Mouse (Mus musculus) CH12.LX (cell line): ENCODE measurements at regions not wholly inside any gene's neighbourhood (a gene's known extent, or its start where the extent isn't known, plus 50 kb on each side); places are given as distances from the start of the nearest gene placed in this dataset.

Source experiments
- DNase-seq: peaks from one replicate; pipeline ENCODE4 v3.0.0-alpha.2; 2013; ENCODE audit errors: extremely low read depth
- H3K27ac ChIP-seq: 2 replicates; pipeline ENCODE4 v1.5.1; 2012; ENCODE audit warnings: low read depth, mild to moderate bottlenecking, control low read depth, moderate library complexity; ENCODE audit not compliant: insufficient read depth
- H3K27me3 ChIP-seq: replicated peaks from 2 replicates; pipeline ENCODE3; 2012; ENCODE audit warnings: inconsistent platforms
- H3K36me3 ChIP-seq, 2 experiments: replicated peaks in 1 of 2; 2 replicates each; pipeline versions ENCODE3 to v1.6.1; 2012; ENCODE audit warnings: inconsistent platforms in 1 of 2, low read length in 1 of 2, mild to moderate bottlenecking in 1 of 2, mixed read lengths in 1 of 2, moderate library complexity in 1 of 2; ENCODE audit not compliant: control insufficient read depth in 1 of 2, insufficient read depth in 1 of 2
- H3K4me1 ChIP-seq, 2 experiments: 2 replicates each; pipeline ENCODE4 v1.6.1; 2012; ENCODE audit warnings: inconsistent platforms in 1 of 2, moderate library complexity in 1 of 2; ENCODE audit not compliant: insufficient read depth in 2 of 2, control insufficient read depth in 1 of 2
- H3K4me2 ChIP-seq: 2 replicates; pipeline ENCODE4 v1.6.1; 2012; ENCODE audit warnings: low read depth, mild to moderate bottlenecking, control low read depth; ENCODE audit not compliant: poor library complexity, insufficient read depth, severe bottlenecking
- H3K4me3 ChIP-seq, 3 experiments: fragments of 150-350 bp in 1 of 3; sonication (generic) in 1 of 3; replicated peaks in 1 of 3; 2 replicates each; pipeline versions ENCODE3 to v1.5.1; 2011 to 2012; ENCODE audit warnings: low read depth in 2 of 3, low read length in 2 of 3, mild to moderate bottlenecking in 2 of 3, moderate library complexity in 2 of 3, control low read depth in 1 of 3, improper control_type of control experiment in 1 of 3, inconsistent platforms in 1 of 3, mixed read lengths in 1 of 3; ENCODE audit not compliant: poor library complexity in 1 of 3
- H3K79me2 ChIP-seq: replicated peaks from 2 replicates; pipeline ENCODE4 v1.6.1; 2012; ENCODE audit warnings: mild to moderate bottlenecking, moderate library complexity; ENCODE audit not compliant: control insufficient read depth, poor library complexity, insufficient read depth, severe bottlenecking; ENCODE audit errors: extremely low read depth
- H3K9ac ChIP-seq: 2 replicates; pipeline ENCODE4 v1.6.1; 2012; ENCODE audit warnings: low read depth, mild to moderate bottlenecking, control low read depth, moderate library complexity; ENCODE audit not compliant: insufficient read depth
- H3K9me3 ChIP-seq: replicated peaks from 2 replicates; pipeline ENCODE3; 2012; ENCODE audit warnings: low read length, inconsistent platforms, mixed read lengths
- CTCF ChIP-seq, 2 experiments: IDR thresholded peaks in 1 of 2; conservative IDR thresholded peaks in 1 of 2; 2 replicates each; pipeline ENCODE4 v1.5.1; 2011 to 2012; ENCODE audit warnings: low read depth in 2 of 2, low read length in 2 of 2, improper control_type of control experiment in 1 of 2, inconsistent platforms in 1 of 2, mild to moderate bottlenecking in 1 of 2, moderate library complexity in 1 of 2
- E2F4 ChIP-seq: IDR thresholded peaks from 2 replicates; pipeline ENCODE4 v1.6.1; 2011; ENCODE audit warnings: low read depth, low read length, improper control_type of control experiment; ENCODE audit not compliant: insufficient replicate concordance
- EP300 ChIP-seq: IDR thresholded peaks from 2 replicates; pipeline ENCODE4 v1.6.1; 2011; ENCODE audit warnings: low read length, improper control_type of control experiment
- GABPA ChIP-seq: IDR thresholded peaks from 2 replicates; pipeline ENCODE4 v1.6.1; 2012; ENCODE audit warnings: low read depth, low read length, improper control_type of control experiment, inconsistent platforms; ENCODE audit not compliant: insufficient replicate concordance
- HCFC1 ChIP-seq: IDR thresholded peaks from 2 replicates; pipeline ENCODE4 v1.6.1; 2012; ENCODE audit warnings: low read depth, mild to moderate bottlenecking, inconsistent platforms, low read length, improper control_type of control experiment
- JUND ChIP-seq: conservative IDR thresholded peaks from 2 replicates; pipeline ENCODE4 v1.6.1; 2011; ENCODE audit warnings: low read depth, low read length, improper control_type of control experiment
- MAZ ChIP-seq: IDR thresholded peaks from 2 replicates; pipeline ENCODE4 v1.6.1; 2012; ENCODE audit warnings: low read depth, mild to moderate bottlenecking, inconsistent platforms, low read length, improper control_type of control experiment, moderate library complexity
- MYC ChIP-seq: IDR thresholded peaks from 2 replicates; pipeline ENCODE4 v1.6.1; 2011; ENCODE audit warnings: low read depth, mild to moderate bottlenecking, improper control_type of control experiment, low read length
- NELFE ChIP-seq: IDR thresholded peaks from 2 replicates; pipeline ENCODE4 v1.6.1; 2011; ENCODE audit warnings: low read depth, low read length, improper control_type of control experiment
- NRF1 ChIP-seq: IDR thresholded peaks from 2 replicates; pipeline ENCODE4 v1.6.1; 2014; ENCODE audit warnings: low read depth, mild to moderate bottlenecking, inconsistent platforms, low read length, improper control_type of control experiment, moderate library complexity
- POLR2AphosphoS2 ChIP-seq: IDR thresholded peaks from 2 replicates; pipeline ENCODE4 v1.6.1; 2011; ENCODE audit warnings: low read depth, low read length, improper control_type of control experiment
- RAD21 ChIP-seq: IDR thresholded peaks from 2 replicates; pipeline ENCODE4 v1.6.1; 2011; ENCODE audit warnings: low read depth, mild to moderate bottlenecking, low read length, improper control_type of control experiment, moderate library complexity
- SMC3 ChIP-seq: IDR thresholded peaks from 2 replicates; pipeline ENCODE4 v1.6.1; 2011; ENCODE audit warnings: low read depth, low read length, improper control_type of control experiment
- TCF12 ChIP-seq: IDR thresholded peaks from 2 replicates; pipeline ENCODE4 v1.6.1; 2014; ENCODE audit warnings: low read depth, mild to moderate bottlenecking, inconsistent platforms, low read length, improper control_type of control experiment
- UBTF ChIP-seq: IDR thresholded peaks from 2 replicates; pipeline ENCODE4 v1.6.1; 2012; ENCODE audit warnings: low read depth, mild to moderate bottlenecking, inconsistent platforms, low read length, improper control_type of control experiment, moderate library complexity
- USF1 ChIP-seq: IDR thresholded peaks from 2 replicates; pipeline ENCODE4 v1.6.1; 2014; ENCODE audit warnings: low read depth, mild to moderate bottlenecking, inconsistent platforms, low read length, improper control_type of control experiment
- dilution Hi-C: fragments of 300-500 bp; cut with MboI; formaldehyde crosslinking; loops from 2 replicates; pipeline ENCODE4 v1.14.3; 2020; ENCODE audit warnings: low sequenced_read_pairs; ENCODE audit not compliant: extremely low pct_unique_long_range_greater_than_20kb, extremely low pct_ligation_motif_present
- in situ Hi-C: fragments of 300-500 bp; cut with MboI; formaldehyde crosslinking; loops from 3 replicates; pipeline ENCODE4 v1.14.3; 2019; ENCODE audit warnings: low sequenced_read_pairs, low pct_ligation_motif_present, low pct_unique_long_range_greater_than_20kb, mixed read lengths

DNA sequence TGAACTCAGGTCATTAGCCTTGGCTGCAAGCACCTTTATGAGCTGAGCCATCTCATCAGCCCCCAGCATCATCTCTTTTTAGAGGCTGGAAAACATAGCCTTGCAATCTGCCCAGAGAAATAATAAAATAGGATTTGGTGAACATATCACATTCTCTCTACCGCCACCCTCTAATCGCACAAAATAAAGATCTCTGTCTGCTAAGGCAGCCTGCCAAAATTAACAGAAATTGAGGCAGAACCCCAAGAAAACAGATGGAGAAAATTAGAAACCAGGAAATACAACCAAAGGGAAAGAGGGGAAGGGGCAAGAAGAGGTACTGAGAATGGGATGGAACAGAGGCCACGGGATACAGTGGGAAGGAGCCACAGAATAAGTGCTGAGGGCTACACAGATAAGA lies 176.8 kb upstream of the Csf3r start:
- TF ChIP-seq E2F4: no peak
- no peak for TF ChIP-seq POLR2AphosphoS2
- TF ChIP-seq JUND: no peak
- TF ChIP-seq GABPA: no peak
- no peak for TF ChIP-seq MYC
- no peak for TF ChIP-seq EP300
- TF ChIP-seq NELFE: no peak
- no peak for TF ChIP-seq MAZ
- no peak for TF ChIP-seq NRF1
- TF ChIP-seq HCFC1: no peak
- no peak for TF ChIP-seq UBTF
- TF ChIP-seq TCF12: no peak
- no peaks in the 10 kb centered on the region for H3K9me3 ChIP-seq
- H3K4me1 ChIP-seq: 0 out of 4 replicates have a peak, but pooled peaks cover 0 to 4% of the 10 kb centered on the region in 2 experiments
- dilution Hi-C loops: no loop called here
- no peak overlapping the region for H3K27ac ChIP-seq
- peaks cover 80% of the 10 kb centered on the region for H3K27me3 ChIP-seq
- in situ Hi-C loops: no loop called here
- DNase-seq: no peak
- no peak overlapping the region for H3K9ac ChIP-seq
- no peaks in the 10 kb centered on the region for H3K36me3 ChIP-seq
- no peak overlapping the region for H3K4me3 ChIP-seq
- H3K79me2 ChIP-seq: no peaks in the 10 kb centered on the region
- H3K4me2 ChIP-seq: no peak overlapping the region

DNA sequence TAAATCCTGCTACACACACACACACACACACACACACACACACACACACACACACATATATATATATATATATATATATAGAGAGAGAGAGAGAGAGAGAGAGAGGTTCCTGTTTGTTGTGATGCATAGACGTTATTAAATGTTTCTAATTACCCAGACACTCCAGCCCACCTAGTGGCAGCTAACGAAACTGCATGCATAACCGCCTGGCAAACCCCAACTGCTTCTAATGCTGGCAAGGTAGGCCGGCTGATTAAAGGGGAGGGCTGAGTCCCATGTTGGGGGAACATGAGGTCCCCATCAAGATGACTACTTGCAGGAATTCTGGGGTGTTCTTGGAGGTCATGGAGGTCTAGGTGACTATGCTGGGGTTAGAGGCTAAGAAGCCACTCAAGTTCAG lies 174.1 kb upstream of the Csf3r start:
- peak; percentile 37 to 59; a peak in 3 of 4 replicates for TF ChIP-seq CTCF (conservative IDR thresholded peaks at IDR 0.05 in 1 of 2, IDR thresholded peaks at IDR 0.05 in 1 of 2; ENCODE audit: low read depth in 2 of 2, low read length in 2 of 2)
- no peak for TF ChIP-seq USF1
- peak; percentile 42 for TF ChIP-seq RAD21
- peak; percentile 21; the same call in 1 of the 2 replicates for TF ChIP-seq SMC3
- 0 out of 4 replicates have a peak, but pooled peaks cover 0 to 6% of the 10 kb centered on the region in 2 experiments for H3K4me1 ChIP-seq
- no peaks in the 10 kb centered on the region for H3K9me3 ChIP-seq
- H3K27ac ChIP-seq: no peak overlapping the region
- H3K9ac ChIP-seq: no peak overlapping the region
- peak; percentile 41 for DNase-seq
- no peak overlapping the region for H3K4me2 ChIP-seq
- no peaks in the 10 kb centered on the region for H3K36me3 ChIP-seq
- H3K27me3 ChIP-seq: peaks cover 85% of the 10 kb centered on the region
- no peak overlapping the region for H3K4me3 ChIP-seq
- in situ Hi-C loops: no loop called here
- dilution Hi-C loops: no loop called here
- no peaks in the 10 kb centered on the region for H3K79me2 ChIP-seq
